In genomic region chr6:88200693-88201609, GRCm38 (mm10) we compare ENCODE assay signal across 9 mouse cellular contexts. TPM values are rescaled to one million over a fixed set of nuclear protein-coding genes. Genes with fewer than 3 reads are reported as not detected.
DNase-seq lines count a peak whose midpoint lies in the region; ATAC-seq and TF ChIP-seq lines count a peak whose summit lies in the region.
"Had no signal": no experiment of that assay in that cellular context is flagged by ENCODE, and none has a peak within 500 bp of the region (broad histone marks: within the 10 kb centered on the region; RNA-seq: fewer than 3 reads in every experiment).

No protein-coding gene starts in this region.

- 0 out of 2 replicates have a peak overlapping the region, but pooled peaks have one; percentile 10 for H3K4me2 ChIP-seq in stomach, embryonic 14.5 days (replicated peaks; ENCODE audit: low read depth, low read length)
- no peak overlapping the region for H3K4me2 ChIP-seq in stomach, postnatal 0 days (replicated peaks; ENCODE audit: low read depth)
- H3K4me2 ChIP-seq in stomach, embryonic 15.5 days = no peak overlapping the region

- 24% methylated on average over 20 of the region's 20 CpGs for WGBS in stomach, embryonic 14.5 days
- 37% methylated on average over 20 of the region's 20 CpGs for WGBS in stomach, postnatal 0 days
- WGBS in stomach, embryonic 15.5 days = 25% methylated on average over 20 of the region's 20 CpGs

- no peaks in the 10 kb centered on the region for H3K9me3 ChIP-seq in stomach, embryonic 14.5 days (ENCODE audit: control insufficient read depth, low read depth, low read length)
- H3K9me3 ChIP-seq in stomach, postnatal 0 days (ENCODE audit: control insufficient read depth, low read length) = no peaks in the 10 kb centered on the region
- no peaks in the 10 kb centered on the region for H3K9me3 ChIP-seq in stomach, embryonic 15.5 days

- no peak for TF ChIP-seq EP300 in stomach, postnatal 0 days (optimal IDR thresholded peaks at IDR 0.05)

- peak overlapping the region; percentile 79 for H3K4me3 ChIP-seq in gastrocnemius, adult 2 months
- no peak overlapping the region for H3K4me3 ChIP-seq in stomach, embryonic 14.5 days (ENCODE audit: low read depth, low read length)
- no peak overlapping the region for H3K4me3 ChIP-seq in stomach, postnatal 0 days (ENCODE audit: low read depth, low read length)
- peak overlapping the region; percentile 47; the same call in 1 of the 2 replicates for H3K4me3 ChIP-seq in stomach, embryonic 15.5 days (replicated peaks)

- intact Hi-C loops in gastrocnemius, adult 2 months (cut with DNase I) = no loop called here

- peak overlapping the region; percentile 87 for H3K27ac ChIP-seq in gastrocnemius, adult 2 months
- no peak overlapping the region for H3K27ac ChIP-seq in stomach, embryonic 14.5 days (ENCODE audit: low read length)
- H3K27ac ChIP-seq in stomach, postnatal 0 days (replicated peaks) = no peak overlapping the region
- no peak overlapping the region for H3K27ac ChIP-seq in stomach, embryonic 15.5 days

- H3K4me1 ChIP-seq in stomach, embryonic 14.5 days (ENCODE audit: control insufficient read depth, insufficient read depth, low read length) = peaks cover 30% of the 10 kb centered on the region
- peaks cover 4% of the 10 kb centered on the region; the same call in 1 of the 2 replicates for H3K4me1 ChIP-seq in stomach, postnatal 0 days (replicated peaks; ENCODE audit: control insufficient read depth, insufficient read depth)
- peaks cover 41% of the 10 kb centered on the region for H3K4me1 ChIP-seq in stomach, embryonic 15.5 days

- DNase-seq in gastrocnemius, adult 2 months = no peak
- no peak for DNase-seq in gastrocnemius, adult 18-20 months (ENCODE audit: low spot score)
- no peak for DNase-seq in stomach, postnatal 0 days (ENCODE audit: low spot score)
- DNase-seq in kidney, postnatal 36 days = peak; percentile 42 to 45
- DNase-seq in thymus, postnatal 0 days (ENCODE audit: low spot score) = no peak
- DNase-seq in right cerebral cortex, adult 18-20 months = no peak

- ATAC-seq in stomach, embryonic 14.5 days (ENCODE audit: insufficient number of reproducible peaks, insufficient read depth, low FRiP score, low read depth) = no peak
- no peak for ATAC-seq in stomach, postnatal 0 days (ENCODE audit: low FRiP score, low TSS enrichment)
- ATAC-seq in stomach, embryonic 15.5 days (ENCODE audit: insufficient read depth, low FRiP score, low read depth) = no peak

- TF ChIP-seq CTCF in gastrocnemius, adult 2 months (IDR thresholded peaks at IDR 0.05) = no peak
- no peak for TF ChIP-seq CTCF in stomach, postnatal 0 days (IDR thresholded peaks at IDR 0.05; ENCODE audit: low read depth)

- H3K27me3 ChIP-seq in stomach, embryonic 14.5 days (ENCODE audit: control insufficient read depth, insufficient read depth, low read length) = peaks cover 86% of the 10 kb centered on the region
- peaks cover 38% of the 10 kb centered on the region for H3K27me3 ChIP-seq in stomach, postnatal 0 days (ENCODE audit: control insufficient read depth, insufficient read depth, low read length)
- peaks cover 94% of the 10 kb centered on the region for H3K27me3 ChIP-seq in stomach, embryonic 15.5 days (replicated peaks)

- no peaks in the 10 kb centered on the region for H3K36me3 ChIP-seq in stomach, embryonic 14.5 days (ENCODE audit: control insufficient read depth, insufficient read depth, low read length)
- no peaks in the 10 kb centered on the region for H3K36me3 ChIP-seq in stomach, postnatal 0 days (ENCODE audit: control insufficient read depth, insufficient read depth, low read length)
- H3K36me3 ChIP-seq in stomach, embryonic 15.5 days = no peaks in the 10 kb centered on the region

- H3K9ac ChIP-seq in stomach, embryonic 14.5 days (replicated peaks; ENCODE audit: low read depth, low read length) = no peak overlapping the region
- H3K9ac ChIP-seq in stomach, postnatal 0 days (ENCODE audit: low read length) = no peak overlapping the region
- no peak overlapping the region for H3K9ac ChIP-seq in stomach, embryonic 15.5 days

RNA-seq across cellular contexts. Expression of gene Gata2, which starts 7.3 kb away (rescaled TPM):
- total RNA-seq in gastrocnemius, adult 2 months (2021) = 1 to 10 TPM; 4.4 to 9.9 TPM
- 1 to 10 TPM; 5.7 to 6.6 TPM for total RNA-seq in gastrocnemius, adult 18-20 months (2021)
- polyA plus RNA-seq in stomach, embryonic 14.5 days (2014; fragmentation: Nextera tagmentation; extraction: Ambion mirVana) = 3.3 and 3.5 TPM in 2 replicates
- 3.3 and 3.4 TPM in 2 replicates for polyA plus RNA-seq in stomach, postnatal 0 days (2015; fragmentation: Nextera tagmentation; extraction: Ambion mirVana)
- 7.0 and 12.0 TPM in 2 replicates for polyA plus RNA-seq in stomach, embryonic 15.5 days (2015; fragmentation: Nextera tagmentation; extraction: Ambion mirVana)
- polyA plus RNA-seq in thymus, postnatal 0 days (2015; fragmentation: Nextera tagmentation; extraction: Ambion mirVana) = 1.6 and 1.8 TPM in 2 replicates

RNA-seq across cellular contexts. Expression of gene Dnajb8, which starts 21.1 kb away (rescaled TPM):
- not detected for total RNA-seq in gastrocnemius, adult 2 months (2021)
- not detected for total RNA-seq in gastrocnemius, adult 18-20 months (2021)
- polyA plus RNA-seq in stomach, embryonic 14.5 days (2014; fragmentation: Nextera tagmentation; extraction: Ambion mirVana) = not detected in 2 replicates
- not detected in 2 replicates for polyA plus RNA-seq in stomach, postnatal 0 days (2015; fragmentation: Nextera tagmentation; extraction: Ambion mirVana)
- polyA plus RNA-seq in stomach, embryonic 15.5 days (2015; fragmentation: Nextera tagmentation; extraction: Ambion mirVana) = not detected in 2 replicates
- polyA plus RNA-seq in thymus, postnatal 0 days (2015; fragmentation: Nextera tagmentation; extraction: Ambion mirVana) = not detected in 2 replicates
- total RNA-seq: left cerebral cortex, postnatal 10 days had no signal

Comparison
In these comparisons a context has a peak if more than half of its experiments do, and no peak if none do; other contexts are left out.
1. H3K4me3 ChIP-seq: peak in gastrocnemius, adult 2 months (single experiment) and stomach, embryonic 15.5 days (single experiment); none in stomach, embryonic 14.5 days (single experiment) and stomach, postnatal 0 days (single experiment).
2. DNase-seq: peak in kidney, postnatal 36 days (2 of 2); none in gastrocnemius, adult 2 months (single experiment), gastrocnemius, adult 18-20 months (single experiment), stomach, postnatal 0 days (single experiment), thymus, postnatal 0 days (single experiment) and right cerebral cortex, adult 18-20 months (single experiment).